27 mouse cellular contexts compared by ENCODE assay signal in genomic region chr15:64621876-64622275, GRCm38 (mm10).
DNase-seq lines count a peak whose midpoint lies in the region; ATAC-seq lines count a peak whose summit lies in the region.
"Had no signal": no experiment of that assay in that cellular context is flagged by ENCODE, and none has a peak within 500 bp of the region (broad histone marks: within the 10 kb centered on the region; RNA-seq: fewer than 3 reads in every experiment).

No protein-coding gene starts in this region.

- H3K36me3 ChIP-seq in neural tube, embryonic 15.5 days = no peaks in the 10 kb centered on the region
- H3K36me3 ChIP-seq: G1E; hindbrain, embryonic 13.5 days; kidney, embryonic 15.5 days; limb, embryonic 10.5 days; liver, embryonic 15.5 days; lung, embryonic 15.5 days; midbrain, embryonic 13.5 days had no signal

- H3K27me3 ChIP-seq in neural tube, embryonic 15.5 days (replicated peaks) = no peaks in the 10 kb centered on the region
- H3K27me3 ChIP-seq: CH12.LX; forebrain, embryonic 13.5 days; hindbrain, embryonic 13.5 days; kidney, embryonic 15.5 days; liver, embryonic 15.5 days; lung, embryonic 15.5 days had no signal

- no peak for ATAC-seq in neural tube, embryonic 15.5 days (ENCODE audit: low FRiP score)
- ATAC-seq: forebrain, embryonic 13.5 days; midbrain, embryonic 13.5 days had no signal

- 90% methylated on average over 3 of the region's 3 CpGs for WGBS in neural tube, embryonic 15.5 days

- DNase-seq in adrenal gland, adult 2 months = peak; percentile 7
- DNase-seq in adrenal gland, postnatal 4 days (ENCODE audit: low spot score in 2 of 2) = no peak
- peak; percentile 15 for DNase-seq in gastrocnemius, postnatal 25 days
- DNase-seq in gastrocnemius, postnatal 4 days (ENCODE audit: low spot score in 2 of 2) = no peak
- peak; percentile 70 for DNase-seq in 3134 (ENCODE audit: extremely low read depth, insufficient read length, low spot score)
- DNase-seq in brain, adult 2 months (ENCODE audit: low read depth, low spot score) = peak; percentile 24
- no peak for DNase-seq in right cerebral cortex, postnatal 25 days
- DNase-seq: cerebellum, adult 11-12 months; kidney, adult 11 months; liver; retina, postnatal 1 day; right cerebral cortex, postnatal 4 days; thymus, adult 2 months; thymus, postnatal 4 days had no signal

- H3K9ac ChIP-seq in neural tube, embryonic 15.5 days (replicated peaks) = no peak overlapping the region
- H3K9ac ChIP-seq: forebrain, embryonic 13.5 days; hindbrain, embryonic 13.5 days; kidney, embryonic 15.5 days; liver, embryonic 15.5 days; lung, embryonic 15.5 days; midbrain, embryonic 13.5 days had no signal

- no peak overlapping the region for H3K4me2 ChIP-seq in neural tube, embryonic 15.5 days
- H3K4me2 ChIP-seq: forebrain, embryonic 13.5 days; heart, embryonic 11.5 days; hindbrain, embryonic 13.5 days; kidney, embryonic 15.5 days; liver, embryonic 15.5 days; lung, embryonic 15.5 days; midbrain, embryonic 13.5 days had no signal

- H3K9me3 ChIP-seq in neural tube, embryonic 15.5 days (replicated peaks) = no peaks in the 10 kb centered on the region
- H3K9me3 ChIP-seq: forebrain, embryonic 13.5 days; G1E; hindbrain, embryonic 13.5 days; kidney, embryonic 15.5 days; limb, embryonic 10.5 days; liver, embryonic 15.5 days; lung, embryonic 15.5 days; megakaryocyte, embryonic 14.5 days; midbrain, embryonic 13.5 days had no signal

- no peak overlapping the region for H3K4me3 ChIP-seq in neural tube, embryonic 15.5 days (replicated peaks)
- H3K4me3 ChIP-seq: erythroblast, embryonic 14.5 days; forebrain, embryonic 13.5 days; hindbrain, embryonic 13.5 days; kidney, embryonic 15.5 days; limb, embryonic 10.5 days; liver, embryonic 15.5 days; lung, embryonic 15.5 days; megakaryocyte, embryonic 14.5 days; midbrain, embryonic 13.5 days had no signal

- no peak overlapping the region for H3K27ac ChIP-seq in neural tube, embryonic 15.5 days (replicated peaks)
- H3K27ac ChIP-seq: forebrain, embryonic 13.5 days; hindbrain, embryonic 13.5 days; kidney, embryonic 15.5 days; limb, embryonic 10.5 days; liver, embryonic 15.5 days; lung, embryonic 15.5 days; midbrain, embryonic 13.5 days had no signal

- peaks cover under 1% of the 10 kb centered on the region; the same call in 1 of the 2 replicates for H3K4me1 ChIP-seq in neural tube, embryonic 15.5 days
- H3K4me1 ChIP-seq: forebrain, embryonic 13.5 days; hindbrain, embryonic 13.5 days; kidney, embryonic 15.5 days; limb, embryonic 10.5 days; liver, embryonic 15.5 days; lung, embryonic 15.5 days; midbrain, embryonic 13.5 days had no signal

Comparison
In these comparisons a context has a peak if more than half of its experiments do, and no peak if none do; other contexts are left out.
1. DNase-seq: peak in adrenal gland, adult 2 months (single experiment), gastrocnemius, postnatal 25 days (single experiment), 3134 (single experiment) and brain, adult 2 months (single experiment); none in adrenal gland, postnatal 4 days (0 of 2), gastrocnemius, postnatal 4 days (0 of 2) and right cerebral cortex, postnatal 25 days (single experiment).